In genomic region chr5:147597825-147598224, GRCm38 (mm10) we compare ENCODE assay signal across 18 mouse cellular contexts.
A peak's percentile ranks its signal among the peaks of the same experiment; 100 is the strongest.
DNase-seq lines count a peak whose midpoint lies in the region; ATAC-seq and TF ChIP-seq lines count a peak whose summit lies in the region.
"Had no signal": no experiment of that assay in that cellular context is flagged by ENCODE, and none has a peak within 500 bp of the region (broad histone marks: within the 10 kb centered on the region; RNA-seq: fewer than 3 reads in every experiment).

No protein-coding gene starts in this region.

- ATAC-seq in embryonic facial prominence, embryonic 14.5 days (ENCODE audit: low read depth) = no peak
- no peak for ATAC-seq in hindbrain, embryonic 13.5 days (ENCODE audit: low FRiP score)
- no peak for ATAC-seq in midbrain, postnatal 0 days (ENCODE audit: low FRiP score)
- no peak for ATAC-seq in midbrain, embryonic 15.5 days (replicated peaks)
- ATAC-seq in hindbrain, postnatal 0 days = peak; percentile 63
- ATAC-seq: inflammation-experienced regulatory T-cells, adult 6 months had no signal

- H3K27me3 ChIP-seq in embryonic facial prominence, embryonic 14.5 days (replicated peaks; ENCODE audit: control insufficient read depth, insufficient read depth, low read length) = no peaks in the 10 kb centered on the region
- no peaks in the 10 kb centered on the region for H3K27me3 ChIP-seq in embryonic facial prominence, embryonic 10.5 days (replicated peaks; ENCODE audit: low read depth, poor library complexity, severe bottlenecking)
- H3K27me3 ChIP-seq in hindbrain, embryonic 13.5 days = no peaks in the 10 kb centered on the region
- H3K27me3 ChIP-seq in hindbrain, embryonic 10.5 days (ENCODE audit: insufficient read depth, poor library complexity, severe bottlenecking) = no peaks in the 10 kb centered on the region
- no peaks in the 10 kb centered on the region for H3K27me3 ChIP-seq in midbrain, postnatal 0 days (ENCODE audit: insufficient read depth, low read length)
- no peaks in the 10 kb centered on the region for H3K27me3 ChIP-seq in midbrain, embryonic 15.5 days (replicated peaks)
- H3K27me3 ChIP-seq in hindbrain, postnatal 0 days (ENCODE audit: insufficient read depth, low read length) = no peaks in the 10 kb centered on the region
- H3K27me3 ChIP-seq: embryonic facial prominence, embryonic 13.5 days; limb, embryonic 15.5 days; liver, embryonic 15.5 days had no signal

- H3K36me3 ChIP-seq in embryonic facial prominence, embryonic 14.5 days (ENCODE audit: control insufficient read depth, insufficient read depth, low read length) = no peaks in the 10 kb centered on the region
- H3K36me3 ChIP-seq in embryonic facial prominence, embryonic 10.5 days (replicated peaks) = no peaks in the 10 kb centered on the region
- H3K36me3 ChIP-seq in hindbrain, embryonic 13.5 days = no peaks in the 10 kb centered on the region
- H3K36me3 ChIP-seq in hindbrain, embryonic 10.5 days = no peaks in the 10 kb centered on the region
- no peaks in the 10 kb centered on the region for H3K36me3 ChIP-seq in midbrain, postnatal 0 days (ENCODE audit: insufficient read depth, low read length)
- no peaks in the 10 kb centered on the region for H3K36me3 ChIP-seq in midbrain, embryonic 15.5 days (replicated peaks)
- no peaks in the 10 kb centered on the region for H3K36me3 ChIP-seq in hindbrain, postnatal 0 days (ENCODE audit: insufficient read depth, low read length)
- H3K36me3 ChIP-seq: embryonic facial prominence, embryonic 13.5 days; limb, embryonic 15.5 days; liver, embryonic 15.5 days had no signal

- H3K9ac ChIP-seq in embryonic facial prominence, embryonic 14.5 days (ENCODE audit: low read depth, low read length) = no peak overlapping the region
- no peak overlapping the region for H3K9ac ChIP-seq in hindbrain, embryonic 13.5 days
- no peak overlapping the region for H3K9ac ChIP-seq in midbrain, postnatal 0 days (replicated peaks; ENCODE audit: low read length, poor library complexity, severe bottlenecking)
- H3K9ac ChIP-seq in midbrain, embryonic 15.5 days = no peak overlapping the region
- no peak overlapping the region for H3K9ac ChIP-seq in hindbrain, postnatal 0 days (replicated peaks; ENCODE audit: low read length)
- H3K9ac ChIP-seq: embryonic facial prominence, embryonic 13.5 days; limb, embryonic 15.5 days; liver, embryonic 15.5 days had no signal

- H3K9me3 ChIP-seq in embryonic facial prominence, embryonic 14.5 days (ENCODE audit: control insufficient read depth, low read length) = no peaks in the 10 kb centered on the region
- no peaks in the 10 kb centered on the region for H3K9me3 ChIP-seq in embryonic facial prominence, embryonic 10.5 days
- H3K9me3 ChIP-seq in hindbrain, embryonic 13.5 days = no peaks in the 10 kb centered on the region; the same call in 1 of the 2 replicates
- no peaks in the 10 kb centered on the region for H3K9me3 ChIP-seq in hindbrain, embryonic 10.5 days
- H3K9me3 ChIP-seq in midbrain, postnatal 0 days (ENCODE audit: low read length) = no peaks in the 10 kb centered on the region
- no peaks in the 10 kb centered on the region for H3K9me3 ChIP-seq in midbrain, embryonic 15.5 days
- no peaks in the 10 kb centered on the region for H3K9me3 ChIP-seq in hindbrain, postnatal 0 days (ENCODE audit: low read length)
- H3K9me3 ChIP-seq: embryonic facial prominence, embryonic 13.5 days; limb, embryonic 15.5 days; liver, embryonic 15.5 days had no signal

- no peaks in the 10 kb centered on the region; the same call in 1 of the 2 replicates for H3K4me1 ChIP-seq in embryonic facial prominence, embryonic 14.5 days (ENCODE audit: control insufficient read depth, insufficient read depth, low read length)
- H3K4me1 ChIP-seq in embryonic facial prominence, embryonic 10.5 days = 0 out of 2 replicates have a peak, but pooled peaks cover 8% of the 10 kb centered on the region
- 0 out of 2 replicates have a peak, but pooled peaks cover 8% of the 10 kb centered on the region for H3K4me1 ChIP-seq in hindbrain, embryonic 13.5 days (replicated peaks)
- no peaks in the 10 kb centered on the region for H3K4me1 ChIP-seq in hindbrain, embryonic 10.5 days (replicated peaks)
- no peaks in the 10 kb centered on the region for H3K4me1 ChIP-seq in midbrain, postnatal 0 days (ENCODE audit: insufficient read depth, low read length)
- no peaks in the 10 kb centered on the region for H3K4me1 ChIP-seq in midbrain, embryonic 15.5 days
- H3K4me1 ChIP-seq in hindbrain, postnatal 0 days (ENCODE audit: insufficient read depth, low read length) = peaks cover 8% of the 10 kb centered on the region; the same call in 1 of the 2 replicates
- H3K4me1 ChIP-seq: embryonic facial prominence, embryonic 13.5 days; liver, embryonic 15.5 days had no signal

- TF ChIP-seq CTCF in midbrain, postnatal 0 days (IDR thresholded peaks at IDR 0.05) = no peak
- TF ChIP-seq CTCF in hindbrain, postnatal 0 days (IDR thresholded peaks at IDR 0.05; ENCODE audit: low read depth) = no peak

- H3K4me2 ChIP-seq in embryonic facial prominence, embryonic 14.5 days (ENCODE audit: low read depth, low read length) = no peak overlapping the region
- no peak overlapping the region for H3K4me2 ChIP-seq in hindbrain, embryonic 13.5 days
- H3K4me2 ChIP-seq in midbrain, postnatal 0 days (ENCODE audit: low read depth, low read length, poor library complexity, severe bottlenecking) = no peak overlapping the region
- no peak overlapping the region for H3K4me2 ChIP-seq in midbrain, embryonic 15.5 days
- H3K4me2 ChIP-seq in hindbrain, postnatal 0 days (ENCODE audit: low read depth, low read length) = peak overlapping the region; percentile 22; the same call in 1 of the 2 replicates
- H3K4me2 ChIP-seq: embryonic facial prominence, embryonic 13.5 days; limb, embryonic 15.5 days; liver, embryonic 15.5 days had no signal

- no peak overlapping the region for H3K4me3 ChIP-seq in embryonic facial prominence, embryonic 14.5 days (ENCODE audit: low read depth, low read length)
- H3K4me3 ChIP-seq in embryonic facial prominence, embryonic 10.5 days = no peak overlapping the region
- no peak overlapping the region for H3K4me3 ChIP-seq in hindbrain, embryonic 13.5 days
- no peak overlapping the region for H3K4me3 ChIP-seq in hindbrain, embryonic 10.5 days
- no peak overlapping the region for H3K4me3 ChIP-seq in midbrain, postnatal 0 days (ENCODE audit: low read depth, low read length)
- H3K4me3 ChIP-seq in midbrain, embryonic 15.5 days = no peak overlapping the region
- H3K4me3 ChIP-seq in hindbrain, postnatal 0 days (ENCODE audit: low read length) = no peak overlapping the region
- H3K4me3 ChIP-seq: embryonic facial prominence, embryonic 13.5 days; limb, embryonic 15.5 days; liver, embryonic 15.5 days had no signal

- DNase-seq in embryonic facial prominence, embryonic 14.5 days (ENCODE audit: low spot score) = peak; percentile 27
- DNase-seq in embryonic facial prominence, embryonic 10.5 days (ENCODE audit: low spot score) = no peak
- DNase-seq in hindbrain, embryonic 10.5 days (ENCODE audit: low spot score) = no peak
- peak; percentile 75 for DNase-seq in midbrain, postnatal 0 days (ENCODE audit: low spot score)
- peak; percentile 79 for DNase-seq in hindbrain, postnatal 0 days (ENCODE audit: low spot score)
- DNase-seq: adrenal gland, adult 2 months; gastrocnemius, postnatal 14 days; heart, postnatal 10 days; kidney, adult 2 months; kidney, postnatal 10 days; retina, postnatal 1 day; thymus, postnatal 36 days had no signal

- WGBS in embryonic facial prominence, embryonic 14.5 days = 64% methylated on average over 16 of the region's 16 CpGs
- WGBS in embryonic facial prominence, embryonic 10.5 days = 89% methylated on average over 16 of the region's 16 CpGs
- WGBS in hindbrain, embryonic 13.5 days = 66% methylated on average over 16 of the region's 16 CpGs
- 88% methylated on average over 16 of the region's 16 CpGs for WGBS in hindbrain, embryonic 10.5 days
- 65% methylated on average over 16 of the region's 16 CpGs for WGBS in midbrain, postnatal 0 days
- WGBS in midbrain, embryonic 15.5 days = 73% methylated on average over 16 of the region's 16 CpGs
- WGBS in hindbrain, postnatal 0 days = 38% methylated on average over 16 of the region's 16 CpGs

- H3K27ac ChIP-seq in embryonic facial prominence, embryonic 14.5 days (replicated peaks; ENCODE audit: low read depth, low read length) = no peak overlapping the region
- H3K27ac ChIP-seq in embryonic facial prominence, embryonic 10.5 days (replicated peaks) = no peak overlapping the region
- H3K27ac ChIP-seq in hindbrain, embryonic 13.5 days = 0 out of 2 replicates have a peak overlapping the region, but pooled peaks have one; percentile 23
- H3K27ac ChIP-seq in hindbrain, embryonic 10.5 days = no peak overlapping the region
- H3K27ac ChIP-seq in midbrain, postnatal 0 days (ENCODE audit: low read depth, low read length) = no peak overlapping the region
- no peak overlapping the region for H3K27ac ChIP-seq in midbrain, embryonic 15.5 days
- H3K27ac ChIP-seq in hindbrain, postnatal 0 days = 0 out of 2 replicates have a peak overlapping the region, but pooled peaks have one; percentile 16
- H3K27ac ChIP-seq: embryonic facial prominence, embryonic 13.5 days; limb, embryonic 15.5 days; liver, embryonic 15.5 days had no signal

Comparison
In these comparisons a context has a peak if more than half of its experiments do, and no peak if none do; other contexts are left out.
1. DNase-seq: peak in embryonic facial prominence, embryonic 14.5 days (single experiment), midbrain, postnatal 0 days (single experiment) and hindbrain, postnatal 0 days (single experiment); none in embryonic facial prominence, embryonic 10.5 days (single experiment) and hindbrain, embryonic 10.5 days (single experiment).
2. H3K27ac ChIP-seq: peak in hindbrain, embryonic 13.5 days (single experiment) and hindbrain, postnatal 0 days (single experiment); none in embryonic facial prominence, embryonic 14.5 days (single experiment), embryonic facial prominence, embryonic 10.5 days (single experiment), hindbrain, embryonic 10.5 days (single experiment), midbrain, postnatal 0 days (single experiment) and midbrain, embryonic 15.5 days (single experiment).